Mouse (Mus musculus): ENCODE data around the gene Zfp958.
"Not testable (repeated sequence)": the region's sequence is repeated elsewhere in the genome, so short reads cannot be mapped to it uniquely, and the experiment has no call there.

Zfp958 gene

GRCm38 (mm10) chr8:4612932-4613853 is at the start of gene Zfp958:
Gene Zfp958 (plus strand): TSS chr8:4613167.
- in situ Hi-C loops (cut with MboI; ENCODE audit: unreplicated experiment in 2 of 2), result loop anchor here (5.0 to 10.0 kb wide), 3 partner anchors 64 to 1258 kb away; partner anchors contain the start of genes A430078G23Rik (in 1 of the 2) and Shcbp1 (in 1 of the 2)

- in situ Hi-C loops (cut with MboI; ENCODE audit: unreplicated experiment in 2 of 2), result no loop called here
Observed at GRCm38 (mm10) chr8:4581986-4582385, 31.0 kb upstream of the Zfp958 start.

DNA sequence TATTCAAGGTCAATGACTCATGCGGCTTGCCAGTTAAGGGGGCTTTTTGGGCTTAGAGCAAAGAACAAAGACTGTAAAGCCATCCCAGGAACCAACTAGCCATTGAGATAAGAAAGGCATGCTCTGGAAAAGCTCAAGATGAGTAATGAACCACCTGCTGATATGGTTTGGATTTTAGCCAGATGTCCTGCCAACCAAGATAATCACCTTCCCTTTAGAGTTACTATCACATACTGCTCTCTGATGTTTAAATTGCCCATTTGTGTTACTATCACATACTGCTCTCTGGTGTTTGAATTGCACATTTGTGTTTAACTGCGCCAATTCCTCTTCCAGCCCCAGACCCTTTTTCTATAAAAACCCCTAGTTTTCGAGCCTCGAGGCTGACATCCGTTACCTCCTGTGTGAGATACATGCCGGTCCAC is 30.2 kb upstream of the Zfp958 start:
- in situ Hi-C loops (cut with MboI; ENCODE audit: unreplicated experiment in 2 of 2), result no loop called here

GRCm38 (mm10) chr8:4584660-4585059 is 28.3 kb upstream of the Zfp958 start:
- in situ Hi-C loops (cut with MboI; ENCODE audit: unreplicated experiment in 2 of 2), result loop anchor here (5.0 kb wide), 1 partner anchor 172 kb away; no protein-coding TSS in a partner anchor

DNA sequence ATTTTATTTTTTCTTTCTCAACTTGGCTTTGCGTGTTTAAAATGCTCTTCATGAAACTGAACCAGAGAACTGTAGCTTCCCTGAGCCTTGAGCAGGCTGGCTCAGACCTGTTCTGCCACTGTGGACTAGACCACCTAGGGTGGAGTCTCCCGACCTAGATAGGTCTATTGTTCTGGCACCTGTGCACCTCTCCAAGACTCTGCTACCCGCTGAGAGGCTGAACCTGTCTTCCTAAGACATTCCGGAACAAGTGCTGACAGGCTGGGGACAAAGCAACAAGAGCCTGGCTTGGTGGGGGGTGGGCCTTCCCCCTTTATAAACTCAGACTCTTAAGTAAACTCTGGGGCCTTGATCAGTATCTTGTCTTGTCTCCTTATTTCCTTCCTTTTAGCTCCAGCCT is 26.6 kb upstream of the Zfp958 start:
- in situ Hi-C loops (cut with MboI; ENCODE audit: unreplicated experiment in 2 of 2), result loop anchor here (5.0 kb wide), 1 partner anchor 174 kb away; no protein-coding TSS in a partner anchor

DNA sequence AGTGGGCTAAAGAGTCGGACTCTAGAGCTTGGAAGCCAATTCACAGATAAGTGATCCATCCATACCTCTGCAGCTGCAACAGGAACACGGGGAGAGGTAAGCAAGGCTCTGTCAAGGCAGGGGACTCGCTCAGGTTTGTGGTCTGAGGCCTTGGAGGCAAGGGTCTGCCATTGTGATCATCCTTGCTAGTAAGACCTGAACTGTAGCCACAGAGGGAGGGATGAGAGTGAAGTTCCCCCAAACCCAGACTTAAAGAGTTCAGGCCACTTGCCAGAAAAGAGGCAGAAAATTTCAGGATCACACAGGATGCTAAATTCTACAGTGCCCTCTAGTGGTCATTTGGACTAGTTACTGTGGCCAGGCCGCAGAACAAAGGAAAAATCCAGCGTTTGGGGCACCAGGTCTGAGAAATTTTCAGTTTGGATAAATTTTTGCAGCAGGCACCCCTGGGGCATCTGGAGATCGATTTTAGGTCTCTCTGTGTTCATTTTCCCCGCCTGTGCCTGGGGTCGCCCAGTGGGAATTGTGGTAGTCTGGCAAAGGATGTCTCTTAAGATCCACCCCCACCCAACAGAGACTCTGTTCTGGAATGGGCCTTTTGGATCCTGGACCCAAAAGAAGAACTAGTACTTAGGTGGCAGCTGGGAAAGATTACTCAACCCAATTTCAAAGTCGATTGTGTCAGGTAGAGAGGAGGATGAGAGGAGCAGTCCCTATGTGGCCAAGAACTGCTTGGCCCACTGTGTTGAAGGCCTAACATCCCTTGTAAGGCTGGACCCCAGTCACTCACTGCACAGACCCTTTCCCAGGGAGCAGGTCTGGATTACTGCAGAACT is 24.6 kb upstream of the Zfp958 start:
- in situ Hi-C loops (cut with MboI; ENCODE audit: unreplicated experiment in 2 of 2), result loop anchor here (5.0 kb wide), 1 partner anchor 176 kb away; no protein-coding TSS in a partner anchor

DNA sequence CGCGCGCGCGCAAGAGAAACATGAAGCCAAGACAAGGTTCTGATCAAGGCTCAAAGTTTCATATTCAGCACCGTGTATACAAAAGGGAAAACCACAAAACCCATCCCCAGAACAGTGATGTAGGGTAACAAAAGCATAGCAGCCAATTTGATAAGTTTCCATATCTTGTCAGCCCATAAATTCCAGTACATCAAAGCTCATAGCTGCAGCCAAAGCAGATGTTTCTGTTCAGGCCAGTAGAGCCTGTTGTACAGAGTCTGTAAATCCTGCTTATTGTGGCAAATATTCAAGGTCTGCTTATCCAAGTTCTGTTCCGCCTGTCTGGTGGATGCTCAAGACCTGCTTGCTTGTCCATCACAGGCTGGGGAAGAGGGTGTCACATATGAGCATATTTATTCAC is 4.1 kb upstream of the Zfp958 start:
- in situ Hi-C loops (cut with MboI; ENCODE audit: unreplicated experiment in 2 of 2), result loop anchor here in 1 of 2 experiments (10.0 kb wide), 1 partner anchor 166 kb away; the partner anchor contains the start of gene Shcbp1

- in situ Hi-C loops (cut with MboI; ENCODE audit: unreplicated experiment in 2 of 2), result loop anchor here (5.0 to 10.0 kb wide), 3 partner anchors 66 to 1257 kb away; partner anchors contain the start of genes A430078G23Rik (in 1 of the 2) and Shcbp1 (in 1 of the 2)
Observed at GRCm38 (mm10) chr8:4611626-4612175, 1.3 kb upstream of the Zfp958 start.

GRCm38 (mm10) chr8:4627349-4627748 is 14.4 kb downstream of the Zfp958 start:
- in situ Hi-C loops (cut with MboI; ENCODE audit: unreplicated experiment in 2 of 2), result no loop called here

- in situ Hi-C loops (cut with MboI; ENCODE audit: unreplicated experiment in 2 of 2), result no loop called here
Observed at GRCm38 (mm10) chr8:4637071-4637470, 24.1 kb downstream of the Zfp958 start.

DNA sequence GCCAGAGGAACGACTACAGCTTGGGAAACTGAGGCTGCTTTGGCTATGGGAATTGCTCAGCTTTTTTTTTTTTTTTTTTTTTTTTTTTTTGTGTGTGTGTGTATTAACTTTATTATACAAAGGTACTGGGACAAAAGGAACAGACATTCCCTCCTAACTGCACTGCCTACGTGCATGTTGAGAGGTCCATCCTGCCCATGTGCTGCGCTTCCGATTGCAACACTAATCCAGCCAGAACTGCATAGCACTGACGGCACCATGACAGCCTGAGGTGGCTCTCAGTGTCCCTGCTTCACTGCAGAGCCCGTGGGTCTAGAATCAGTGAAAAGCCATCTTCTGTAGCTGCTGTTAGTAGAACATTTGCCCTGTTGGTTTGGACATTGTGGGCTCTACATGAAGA is 30.0 kb downstream of the Zfp958 start:
- in situ Hi-C loops (cut with MboI; ENCODE audit: unreplicated experiment in 2 of 2), result not testable (repeated sequence)

- in situ Hi-C loops (cut with MboI; ENCODE audit: unreplicated experiment in 2 of 2), result no loop called here
Observed at GRCm38 (mm10) chr8:4656536-4656935, 43.6 kb downstream of the Zfp958 start.

DNA sequence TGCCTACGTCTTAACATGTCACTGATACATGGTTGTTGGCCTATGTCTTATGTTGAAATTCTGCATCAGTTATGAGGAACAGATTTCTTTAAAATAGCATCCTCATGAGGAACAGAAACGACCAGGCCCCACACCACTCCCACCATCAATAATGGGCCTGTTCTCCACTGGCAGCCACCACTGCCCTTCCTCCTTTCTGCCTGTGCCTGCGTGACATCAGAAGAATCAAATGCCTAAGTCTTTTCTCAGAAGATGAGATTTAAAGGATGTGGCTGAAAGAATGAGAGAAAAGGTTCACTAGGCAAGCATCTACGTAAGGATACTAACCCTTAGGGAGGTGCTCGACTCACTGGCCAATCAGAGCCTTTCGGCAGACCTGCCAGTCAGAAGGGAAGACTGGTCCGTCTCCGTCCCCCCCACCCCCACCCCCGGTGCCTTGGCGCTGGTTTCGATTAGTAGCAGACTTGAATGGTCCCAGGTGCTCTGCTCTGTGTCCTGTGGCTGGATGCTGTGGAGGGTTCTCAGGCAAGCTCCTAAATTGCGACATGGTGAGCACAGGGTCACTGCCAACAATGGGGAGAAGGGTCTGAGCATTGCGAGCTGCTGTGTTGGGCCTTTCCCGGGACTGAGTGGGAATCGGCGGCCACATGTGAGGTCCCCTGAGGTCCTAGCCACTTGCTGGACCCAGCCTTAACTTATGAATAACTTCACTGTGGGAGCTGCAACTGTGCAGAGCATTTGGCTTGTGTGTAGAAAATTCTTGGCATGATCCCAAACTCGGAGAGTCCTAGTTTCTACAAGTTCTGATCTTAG is 62.4 kb downstream of the Zfp958 start:
- in situ Hi-C loops (cut with MboI; ENCODE audit: unreplicated experiment in 2 of 2), result loop anchor here (5.0 to 10.0 kb wide), 8 partner anchors 63 to 1181 kb away; partner anchors contain the start of genes Cers4 (in 2 of the 2), Zfp958 (in 2 of the 2), Evi5l (in 1 of the 2) and Shcbp1 (in 1 of the 2)

GRCm38 (mm10) chr8:4676586-4676985 is 63.6 kb downstream of the Zfp958 start:
- in situ Hi-C loops (cut with MboI; ENCODE audit: unreplicated experiment in 2 of 2), result loop anchor here (5.0 to 10.0 kb wide), 8 partner anchors 64 to 1182 kb away; partner anchors contain the start of genes Cers4 (in 2 of the 2), Zfp958 (in 2 of the 2), Evi5l (in 1 of the 2) and Shcbp1 (in 1 of the 2)

DNA sequence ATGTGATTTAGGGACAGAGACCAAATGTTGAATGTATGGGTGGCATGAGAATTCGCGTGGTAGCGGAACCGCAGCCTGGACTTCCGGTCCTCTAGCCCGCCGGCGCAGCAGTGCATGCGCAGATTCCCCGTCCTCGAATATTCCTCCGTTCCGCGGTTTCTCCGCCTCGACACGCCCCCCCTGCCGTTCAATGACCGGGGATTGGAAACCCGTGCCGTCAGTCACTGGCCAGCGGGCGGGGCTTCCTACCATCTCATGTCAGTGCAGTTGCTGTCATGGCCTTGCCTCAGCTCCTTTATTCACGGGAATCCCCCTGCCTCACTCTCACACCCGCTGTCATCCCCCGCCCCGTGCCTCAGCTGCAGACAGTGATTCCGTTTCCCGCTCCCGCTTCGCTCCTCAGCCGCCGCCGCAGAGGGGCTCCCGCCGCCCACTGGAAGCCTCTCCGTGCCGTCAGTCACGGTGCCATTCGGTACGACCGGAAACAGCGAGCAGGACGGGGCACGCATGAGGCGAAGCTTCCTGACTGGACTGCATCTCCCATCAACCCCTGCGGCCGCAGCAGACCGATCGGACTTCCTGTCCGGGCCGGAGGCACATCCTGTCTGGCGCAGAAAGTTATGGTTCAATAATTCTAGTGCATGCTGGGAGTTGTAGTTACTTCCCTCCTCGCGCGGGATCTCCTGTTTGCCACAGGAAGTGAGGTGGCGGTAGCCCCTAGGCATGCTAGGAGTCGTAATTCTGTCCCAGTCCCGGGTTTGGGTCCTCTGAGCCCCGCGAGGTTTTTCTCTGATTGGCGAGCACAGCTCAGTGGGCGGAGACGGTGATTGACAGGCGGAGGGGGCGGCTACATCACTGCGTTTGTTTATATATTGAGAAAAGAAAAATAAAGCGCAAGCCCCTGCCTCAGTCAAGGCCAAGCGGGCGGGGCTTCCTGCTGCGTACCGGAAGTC is 64.6 kb downstream of the Zfp958 start:
- in situ Hi-C loops (cut with MboI; ENCODE audit: unreplicated experiment in 2 of 2), result loop anchor here (5.0 to 10.0 kb wide), 8 partner anchors 65 to 1183 kb away; partner anchors contain the start of genes Cers4 (in 2 of the 2), Zfp958 (in 2 of the 2), Evi5l (in 1 of the 2) and Shcbp1 (in 1 of the 2)

- in situ Hi-C loops (cut with MboI; ENCODE audit: unreplicated experiment in 2 of 2), result loop anchor here (5.0 to 10.0 kb wide), 8 partner anchors 66 to 1184 kb away; partner anchors contain the start of genes Cers4 (in 2 of the 2), Zfp958 (in 2 of the 2), Evi5l (in 1 of the 2) and Shcbp1 (in 1 of the 2)
Observed at GRCm38 (mm10) chr8:4678218-4678907, 65.4 kb downstream of the Zfp958 start.

Data from v-Abl transformed pro-B cells (cell line).